Mouse (Mus musculus) heart, postnatal 0 days (tissue): ENCODE measurements at regions not wholly inside any gene's neighbourhood (a gene's known extent, or its start where the extent isn't known, plus 50 kb on each side); places are given as distances from the start of the nearest gene placed in this dataset.
A peak's percentile ranks its signal among the peaks of the same experiment; 100 is the strongest.

Source experiments
- ATAC-seq: fragments of 200-750 bp; cut with Nextera tagmentation; 2 replicates; pipeline ENCODE4 v1.8.0; 2017; ENCODE audit warnings: low read depth, moderate number of reproducible peaks, moderate library complexity; ENCODE audit not compliant: insufficient read depth
- DNase-seq: peaks from one replicate; pipeline ENCODE4 v3.0.0-alpha.2; 2016; ENCODE audit warnings: low spot score
- H3K27ac ChIP-seq: fragments of 300-500 bp; sonication (generic); 2 replicates; pipeline ENCODE4 v1.5.1; 2014; ENCODE audit warnings: low read depth, mild to moderate bottlenecking
- H3K27me3 ChIP-seq: fragments of 300-500 bp; sonication (generic); 2 replicates; pipeline ENCODE4 v1.6.1; 2014; ENCODE audit warnings: low read length, mixed read lengths; ENCODE audit not compliant: control insufficient read depth, insufficient read depth
- H3K36me3 ChIP-seq: fragments of 300-500 bp; sonication (generic); replicated peaks from 2 replicates; pipeline ENCODE4 v1.6.1; 2014; ENCODE audit warnings: low read length, mixed read lengths; ENCODE audit not compliant: control insufficient read depth, insufficient read depth
- H3K4me1 ChIP-seq: fragments of 300-500 bp; sonication (generic); 2 replicates; pipeline ENCODE4 v1.6.1; 2014; ENCODE audit warnings: antibody characterized with exemption; ENCODE audit not compliant: control insufficient read depth, insufficient read depth
- H3K4me2 ChIP-seq: fragments of 300-500 bp; sonication (generic); 2 replicates; pipeline ENCODE4 v1.6.1; 2014; ENCODE audit warnings: low read depth, mild to moderate bottlenecking, low read length, moderate library complexity
- H3K4me3 ChIP-seq: fragments of 300-500 bp; sonication (generic); 2 replicates; pipeline ENCODE4 v1.5.1; 2014; ENCODE audit warnings: low read depth, low read length
- H3K9ac ChIP-seq: fragments of 300-500 bp; sonication (generic); replicated peaks from 2 replicates; pipeline ENCODE4 v1.6.1; 2014; ENCODE audit warnings: low read depth, low read length, mixed read lengths
- H3K9me3 ChIP-seq: fragments of 300-500 bp; sonication (generic); replicated peaks from 2 replicates; pipeline ENCODE4 v1.6.1; 2016; ENCODE audit warnings: low read length; ENCODE audit not compliant: control insufficient read depth
- CTCF ChIP-seq: IDR thresholded peaks from 2 replicates; pipeline ENCODE4 v1.5.1; 2016; ENCODE audit warnings: antibody characterized with exemption, control low read depth, low read depth
- EP300 ChIP-seq: IDR thresholded peaks from 2 replicates; pipeline ENCODE4 v1.6.1; 2016; ENCODE audit warnings: antibody characterized with exemption, low read depth
- WGBS: fragments of 180-500 bp; shearing (Covaris S2); extraction: QIAGEN DNeasy Blood & Tissue Kit; methylation state at CpG from one replicate; pipeline ENCODE4 v1.1.7; 2014; 5-methylcytosine and 5-hydroxymethylcytosine counted together

DNA sequence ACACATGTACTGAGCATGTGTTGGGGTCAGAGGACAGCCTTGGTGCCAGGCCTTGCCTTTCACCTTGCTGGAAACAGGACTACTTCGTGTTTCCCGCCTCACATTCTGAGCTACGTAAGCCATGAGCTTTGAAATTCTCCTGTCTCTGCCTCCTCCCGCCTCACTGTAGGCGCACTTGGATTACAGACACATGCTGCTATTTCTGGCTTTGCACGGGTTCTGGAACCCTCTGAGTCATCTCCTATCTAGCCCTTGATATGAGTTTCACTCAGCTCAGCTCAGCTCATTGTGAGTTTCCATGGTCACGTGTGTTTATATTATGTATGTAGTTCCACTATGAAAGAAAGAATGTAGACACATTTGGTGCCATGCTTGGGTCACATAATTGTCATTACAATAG lies 100.9 kb upstream of the Tmem108 start:
- no peak for DNase-seq

DNA sequence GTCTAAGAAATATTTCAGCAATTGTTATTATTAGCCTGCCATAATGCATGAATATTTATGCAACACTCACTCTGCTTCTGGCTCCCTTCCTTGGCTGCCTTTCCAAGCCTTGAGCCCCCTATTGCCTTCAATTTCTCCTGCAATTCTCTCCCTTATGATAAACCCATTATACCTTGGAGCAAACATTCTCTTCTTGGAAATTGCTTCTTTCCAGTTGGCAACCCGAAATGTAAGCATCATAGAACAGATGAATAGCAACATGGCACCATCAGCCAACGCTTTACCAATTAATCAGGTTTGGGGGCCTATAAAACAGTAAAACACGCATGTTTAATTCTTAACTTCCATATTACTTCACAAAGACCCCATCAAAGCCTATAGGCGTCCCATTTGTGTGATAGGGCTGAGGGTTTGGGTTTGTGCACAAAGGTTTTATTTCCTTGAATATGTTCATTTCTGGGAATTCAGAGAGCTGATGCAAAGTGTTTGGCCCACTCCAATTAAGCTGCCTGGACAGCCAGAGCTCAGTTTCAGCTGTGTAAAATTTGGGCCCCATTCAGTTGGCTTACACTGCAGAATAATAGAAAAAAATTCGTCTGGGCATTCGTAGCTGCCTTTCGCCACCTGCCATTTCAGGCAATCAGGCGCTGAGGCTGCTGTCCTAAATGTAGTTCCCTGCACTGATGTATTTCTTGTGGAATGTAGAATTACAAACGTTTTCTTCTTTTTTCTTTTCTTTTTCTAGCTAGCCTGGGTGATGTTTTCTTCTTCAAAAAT lies 106.0 kb upstream of the Tmem108 start:
- H3K4me1 ChIP-seq, result no peaks in the 10 kb centered on the region; the same call in 1 of the 2 replicates
- no peak for ATAC-seq
- WGBS, result 58% methylated on average over 9 of the region's 9 CpGs
- H3K27ac ChIP-seq, result no peak overlapping the region
- DNase-seq, result no peak
- no peak overlapping the region for H3K4me3 ChIP-seq
- no peak overlapping the region for H3K9ac ChIP-seq
- H3K27me3 ChIP-seq, result no peaks in the 10 kb centered on the region
- H3K9me3 ChIP-seq, result no peaks in the 10 kb centered on the region
- H3K36me3 ChIP-seq, result no peaks in the 10 kb centered on the region
- TF ChIP-seq EP300 (no peak), CTCF (no peak)
- H3K4me2 ChIP-seq, result no peak overlapping the region

More for the DNA sequence above, 100.9 kb upstream of the Tmem108 start:
- Histone ChIP-seq H3K36me3 (no peaks in the 10 kb centered on the region), H3K4me3 (no peak overlapping the region), H3K9ac (no peak overlapping the region), H3K4me1 (no peaks in the 10 kb centered on the region; the same call in 1 of the 2 replicates), H3K27me3 (no peaks in the 10 kb centered on the region), H3K27ac (no peak overlapping the region), H3K9me3 (no peaks in the 10 kb centered on the region), H3K4me2 (no peak overlapping the region)
- TF ChIP-seq CTCF (no peak), EP300 (no peak)
- WGBS, result 59% methylated on average over 7 of the region's 7 CpGs
- ATAC-seq, result peak; percentile 44; the same call in 1 of the 2 replicates

DNA sequence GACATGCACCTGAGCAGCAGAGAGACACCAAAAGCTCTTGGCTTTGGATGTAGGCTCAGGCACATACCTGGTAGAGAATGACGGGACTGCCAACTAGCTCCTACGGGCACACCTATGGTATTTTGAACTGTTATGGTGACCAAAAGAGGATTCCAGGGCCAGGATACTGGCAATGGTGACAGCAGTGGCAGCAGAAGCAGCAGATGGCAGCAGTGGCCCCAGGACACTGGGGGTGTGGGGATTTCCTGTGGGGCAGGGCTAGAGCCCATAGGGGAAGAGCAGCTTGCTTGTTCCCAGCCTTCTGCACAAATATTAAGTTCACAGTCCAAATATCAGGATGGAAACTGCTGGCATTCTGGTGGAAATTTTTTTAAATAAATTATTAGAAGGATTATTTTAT lies 107.6 kb upstream of the Tmem108 start:
- no peaks in the 10 kb centered on the region for H3K4me1 ChIP-seq
- no peak overlapping the region for H3K4me3 ChIP-seq
- no peaks in the 10 kb centered on the region for H3K27me3 ChIP-seq
- no peak overlapping the region for H3K9ac ChIP-seq
- no peak overlapping the region for H3K4me2 ChIP-seq
- WGBS, result 95% methylated on average over 2 of the region's 2 CpGs
- no peaks in the 10 kb centered on the region for H3K36me3 ChIP-seq
- H3K9me3 ChIP-seq, result no peaks in the 10 kb centered on the region
- DNase-seq (no peak), ATAC-seq (no peak)
- no peak for TF ChIP-seq CTCF
- TF ChIP-seq EP300, result no peak
- no peak overlapping the region for H3K27ac ChIP-seq

DNA sequence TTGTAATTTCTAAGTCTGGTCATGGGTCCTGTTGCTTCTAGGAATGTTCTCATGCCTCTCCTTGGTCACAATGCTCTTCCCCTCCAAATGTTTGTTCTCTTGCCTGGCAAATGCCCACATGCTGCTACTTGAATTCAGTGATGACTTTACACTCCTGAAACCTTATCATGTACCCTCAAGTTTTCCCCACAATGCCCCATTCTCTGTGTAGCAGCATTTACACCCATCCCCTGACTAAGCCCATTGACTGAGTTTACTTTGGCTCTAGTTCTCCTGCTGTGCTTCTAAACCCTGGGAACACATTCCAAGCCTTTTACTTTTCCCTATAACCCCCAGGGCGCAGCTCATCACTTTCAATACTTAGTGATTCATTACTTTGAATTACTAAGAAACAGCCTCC lies 110.5 kb upstream of the Tmem108 start:
- TF ChIP-seq CTCF (no peak), EP300 (no peak)
- Histone ChIP-seq H3K9ac (no peak overlapping the region), H3K36me3 (no peaks in the 10 kb centered on the region), H3K27ac (no peak overlapping the region), H3K4me1 (no peaks in the 10 kb centered on the region), H3K4me3 (no peak overlapping the region), H3K27me3 (no peaks in the 10 kb centered on the region), H3K9me3 (no peaks in the 10 kb centered on the region), H3K4me2 (no peak overlapping the region)
- DNase-seq, result no peak
- 70% methylated on average over 1 of the region's 1 CpGs for WGBS
- no peak for ATAC-seq

DNA sequence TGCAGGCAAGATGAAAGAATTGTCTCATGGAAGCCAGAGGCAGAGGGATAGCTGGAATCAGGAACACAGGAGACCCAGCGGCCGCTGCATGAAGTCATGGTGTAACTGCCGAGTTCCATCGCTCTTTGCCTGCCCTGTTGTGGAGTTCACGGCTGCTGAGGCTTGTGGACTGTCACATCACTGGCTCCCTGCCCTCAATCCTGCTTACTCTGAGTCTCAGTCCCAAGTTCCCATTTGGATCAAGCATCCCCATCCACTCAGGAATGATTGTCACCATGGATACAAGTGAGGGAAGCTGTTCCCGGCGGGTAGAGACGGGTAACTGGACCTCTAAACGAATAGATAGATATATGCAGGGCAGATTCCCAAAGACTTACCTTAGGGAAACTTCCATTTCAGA lies 112.2 kb upstream of the Tmem108 start:
- no peaks in the 10 kb centered on the region for H3K9me3 ChIP-seq
- no peaks in the 10 kb centered on the region for H3K36me3 ChIP-seq
- H3K4me2 ChIP-seq, result no peak overlapping the region
- no peak overlapping the region for H3K27ac ChIP-seq
- no peaks in the 10 kb centered on the region for H3K27me3 ChIP-seq
- TF ChIP-seq EP300 (no peak), CTCF (no peak)
- H3K9ac ChIP-seq, result no peak overlapping the region
- WGBS, result 61% methylated on average over 9 of the region's 9 CpGs
- H3K4me1 ChIP-seq, result no peaks in the 10 kb centered on the region
- no peak for ATAC-seq
- no peak for DNase-seq
- H3K4me3 ChIP-seq, result no peak overlapping the region

- no peak overlapping the region for H3K4me3 ChIP-seq
- TF ChIP-seq EP300, result no peak
- TF ChIP-seq CTCF, result no peak
- 82% methylated on average over 2 of the region's 2 CpGs for WGBS
- no peak for DNase-seq
- H3K27me3 ChIP-seq, result no peaks in the 10 kb centered on the region
- H3K36me3 ChIP-seq, result no peaks in the 10 kb centered on the region
- 0 out of 2 replicates have a peak, but pooled peaks cover 3% of the 10 kb centered on the region for H3K9me3 ChIP-seq
- H3K27ac ChIP-seq, result no peak overlapping the region
- no peak overlapping the region for H3K4me2 ChIP-seq
- no peak for ATAC-seq
- no peak overlapping the region for H3K9ac ChIP-seq
- no peaks in the 10 kb centered on the region for H3K4me1 ChIP-seq
Observed at GRCm38 (mm10) chr9:103877851-103878250, 116.2 kb upstream of the Tmem108 start.
